Mouse (Mus musculus): Measurements from ENCODE around the gene Cfap300.

Cfap300 gene

DNA sequence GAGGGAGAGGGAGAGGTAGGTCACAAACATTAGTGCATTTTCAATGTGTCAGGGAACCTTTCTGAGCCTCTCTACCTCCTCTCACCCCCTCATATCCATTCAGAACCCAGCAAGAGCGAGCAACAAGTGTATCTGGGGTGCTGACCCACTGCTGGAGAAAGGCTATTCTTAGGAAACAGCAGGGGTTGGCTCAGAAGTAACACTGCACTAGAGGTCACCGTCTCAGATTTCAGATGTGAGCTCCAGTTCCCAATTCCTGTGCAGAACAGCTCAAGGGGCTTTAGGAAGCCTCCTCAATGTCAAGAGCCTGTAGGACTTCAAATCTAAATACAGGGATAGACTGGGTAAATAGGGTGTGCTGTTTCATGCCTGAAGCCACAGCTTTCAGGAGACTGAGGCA is 59.0 kb downstream of the Cfap300 start:
- DNase-seq (ENCODE audit: low spot score), result no peak

DNA sequence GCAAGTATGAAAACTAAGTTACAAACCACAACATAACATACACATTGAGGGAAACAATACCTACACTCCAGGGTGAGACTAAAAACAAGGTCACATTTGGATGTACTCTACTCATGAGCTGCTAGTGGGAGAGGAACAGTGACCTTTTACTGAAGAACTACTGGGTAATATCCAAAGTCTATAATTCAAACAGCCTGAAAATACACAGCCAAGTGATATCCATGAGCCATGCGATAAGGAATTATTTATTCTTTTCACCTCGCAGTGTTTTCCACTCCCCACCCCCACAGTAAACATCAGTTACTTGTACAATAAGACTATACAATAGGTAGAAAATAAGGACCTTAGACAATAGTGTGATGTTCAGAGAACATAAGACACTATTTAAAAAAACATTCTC is 62.5 kb downstream of the Cfap300 start:
- no peak for DNase-seq (ENCODE audit: low spot score)

DNA sequence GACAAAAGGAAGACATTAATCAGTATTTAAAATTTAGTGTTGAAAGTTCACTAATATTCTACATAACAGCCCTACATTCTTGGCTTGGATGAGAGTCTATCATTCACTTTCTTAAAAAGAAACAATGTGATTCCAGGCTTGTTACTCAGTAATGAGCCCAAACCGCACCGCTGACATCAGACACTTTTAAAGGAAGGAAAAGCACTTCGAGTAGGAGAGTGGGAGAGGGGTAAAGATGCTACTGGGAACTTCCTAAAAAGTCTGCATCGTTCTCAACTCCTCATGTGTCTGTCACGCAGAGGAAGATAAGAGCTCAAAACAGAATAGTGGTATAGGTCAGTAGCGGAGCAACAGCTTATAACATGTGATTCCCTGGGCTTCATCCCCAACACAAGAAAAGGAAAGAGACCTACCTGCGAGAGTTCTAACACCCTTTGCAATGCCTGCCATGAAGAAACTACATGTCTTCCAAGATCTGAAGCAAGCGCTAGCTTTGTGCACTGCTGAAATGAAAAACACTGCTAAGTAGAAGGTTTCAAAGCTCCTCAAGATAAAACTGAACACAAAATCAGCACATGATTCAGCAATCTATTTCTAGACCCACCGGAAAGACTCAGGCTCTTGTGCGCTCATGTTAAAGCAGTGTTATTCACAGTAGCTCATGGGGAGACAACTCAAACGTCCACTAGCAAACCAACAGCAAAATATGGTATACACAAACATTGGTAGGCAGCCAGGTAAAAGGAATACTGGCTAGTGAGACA is 63.3 kb downstream of the Cfap300 start:
- DNase-seq (ENCODE audit: low spot score), result no peak

DNA sequence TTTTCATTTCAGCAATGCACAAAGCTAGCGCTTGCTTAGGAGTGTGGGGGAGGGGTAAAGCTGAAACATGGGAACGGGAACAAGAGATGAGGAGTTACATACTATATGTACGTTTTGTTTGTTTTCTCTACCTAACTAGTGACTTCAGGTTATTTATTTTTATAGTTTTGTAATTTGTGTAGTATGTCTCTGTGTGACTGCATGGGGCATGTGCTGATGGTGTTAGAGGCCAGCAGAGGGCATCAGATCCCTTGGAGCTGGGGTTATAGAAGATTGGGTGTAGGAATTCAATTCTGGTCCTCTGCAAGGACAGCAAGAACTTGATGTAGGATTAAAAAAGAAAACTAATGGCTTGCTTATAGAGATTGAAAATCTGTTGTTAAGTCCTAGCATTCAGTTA is 64.1 kb downstream of the Cfap300 start:
- DNase-seq (ENCODE audit: low spot score), result no peak

DNA sequence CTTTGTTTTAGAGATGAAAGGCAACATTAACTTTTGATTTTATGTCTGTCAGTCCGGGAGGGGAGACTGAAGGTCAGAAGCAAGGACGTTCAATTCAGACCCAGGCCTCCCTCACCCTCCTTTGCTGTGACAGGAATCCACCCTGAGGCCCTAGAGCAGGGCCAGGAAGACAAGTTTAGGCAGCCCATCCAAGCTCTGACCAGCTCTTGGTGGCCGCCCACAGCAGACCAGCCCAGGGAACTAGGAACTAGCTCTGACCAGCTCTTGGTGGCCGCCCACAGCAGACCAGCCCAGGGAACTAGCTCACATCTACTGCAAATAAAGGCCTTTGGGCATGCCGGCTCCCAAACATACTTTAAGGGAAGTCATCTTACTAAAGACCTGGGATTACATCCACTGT is 65.0 kb downstream of the Cfap300 start:
- no peak for DNase-seq (ENCODE audit: low spot score)

DNA sequence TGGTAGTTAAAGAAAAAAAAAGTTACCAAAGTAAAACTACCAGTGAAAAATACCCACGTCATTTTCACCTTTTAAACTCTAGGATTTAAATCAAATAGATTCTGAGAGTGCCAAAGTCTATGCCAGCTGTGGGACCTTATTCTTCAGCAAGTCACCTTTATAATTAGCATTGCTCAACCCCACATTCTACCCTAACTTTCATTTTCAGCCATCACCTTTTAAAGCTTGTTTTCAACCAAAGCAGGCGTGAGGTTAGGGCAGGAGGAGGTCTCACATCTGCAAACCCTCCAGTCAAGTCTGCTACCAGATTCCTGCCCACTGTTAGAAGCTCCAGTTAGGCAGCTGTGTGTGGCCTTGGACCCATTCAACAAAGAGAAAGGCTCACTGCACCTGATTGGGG is 70.6 kb downstream of the Cfap300 start:
- no peak for DNase-seq (ENCODE audit: low spot score)
